Mouse (Mus musculus): ENCODE results near the gene Ksr1.
A peak's percentile ranks its signal among the peaks of the same experiment; 100 is the strongest.

The Ksr1 gene

GRCm38 (mm10) chr11:79146331-79146767 is at the start of gene Ksr1:
Gene Ksr1, minus strand, starts transcription at chr11:79146407.
- no peak for DNase-seq (ENCODE audit: extremely low read depth, low read depth, low spot score)

DNA sequence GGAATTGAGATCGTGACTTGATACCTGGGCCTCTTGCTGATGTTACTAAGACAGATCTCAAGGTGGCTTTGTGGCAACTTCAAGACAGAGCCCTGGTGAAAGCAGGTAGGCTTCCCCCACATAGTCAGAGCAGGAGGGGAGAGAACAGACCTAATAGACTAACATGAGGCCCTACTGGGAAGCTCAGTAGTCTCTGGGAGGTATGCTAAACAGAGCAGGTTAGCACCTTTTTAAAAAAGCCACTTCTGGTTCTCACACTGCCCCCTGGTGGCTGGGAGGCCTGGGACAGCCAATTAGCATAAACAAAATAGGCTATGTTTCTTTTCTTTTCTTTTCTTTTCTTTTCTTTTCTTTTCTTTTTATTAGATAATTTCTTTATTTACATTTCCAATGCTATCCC is 46.0 kb upstream of the Ksr1 start:
- DNase-seq (ENCODE audit: extremely low read depth, low read depth, low spot score) = no peak

DNA sequence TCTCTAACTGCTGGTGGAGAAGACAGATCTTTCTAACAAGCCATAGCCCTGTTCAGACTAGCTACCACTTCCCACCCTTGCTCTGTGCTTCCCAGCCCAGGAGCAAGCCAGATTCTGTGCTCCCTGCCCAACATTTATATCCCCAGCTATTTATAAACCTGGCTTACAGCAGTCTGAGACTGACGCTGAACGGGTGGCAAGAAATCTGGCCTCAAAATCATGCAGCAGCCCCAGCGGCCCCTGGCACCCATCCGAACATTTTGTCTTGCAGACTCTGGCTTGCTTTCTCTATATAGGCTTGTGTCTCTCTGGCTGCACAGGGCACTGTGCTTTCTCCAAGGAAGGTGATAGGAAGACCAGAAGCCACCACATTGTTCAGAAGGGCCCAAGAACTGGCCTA is 45.0 kb upstream of the Ksr1 start:
- DNase-seq (ENCODE audit: extremely low read depth, low read depth, low spot score) = no peak

GRCm38 (mm10) chr11:79190257-79190656 is 44.0 kb upstream of the Ksr1 start:
- no peak for DNase-seq (ENCODE audit: extremely low read depth, low read depth, low spot score)

- DNase-seq (ENCODE audit: extremely low read depth, low read depth, low spot score) = peak; percentile 39
Observed at GRCm38 (mm10) chr11:79188176-79188575, 42.0 kb upstream of the Ksr1 start.

DNA sequence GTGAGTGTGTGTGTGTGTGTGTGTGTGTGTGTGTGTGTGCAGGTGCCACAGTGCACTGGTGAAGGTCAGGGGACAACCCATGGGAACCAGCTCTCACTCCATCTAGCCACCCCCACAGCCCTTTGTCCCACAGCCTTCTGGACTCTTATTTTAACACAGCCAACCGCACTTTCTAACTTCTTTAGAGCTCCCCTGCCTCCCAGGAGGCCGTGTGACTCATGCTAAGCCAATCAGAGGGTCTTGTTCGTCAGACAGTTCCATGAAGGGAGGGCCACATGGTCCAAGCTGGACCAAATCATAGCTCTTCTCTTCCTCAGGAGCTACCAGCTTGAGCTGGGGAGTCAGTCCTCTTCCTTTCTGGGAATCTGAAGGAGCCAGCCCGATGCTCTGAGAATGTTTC is 41.1 kb upstream of the Ksr1 start:
- no peak for DNase-seq (ENCODE audit: extremely low read depth, low read depth, low spot score)

- no peak for DNase-seq (ENCODE audit: extremely low read depth, low read depth, low spot score)
Observed at GRCm38 (mm10) chr11:79185683-79186082, 39.5 kb upstream of the Ksr1 start.

DNA sequence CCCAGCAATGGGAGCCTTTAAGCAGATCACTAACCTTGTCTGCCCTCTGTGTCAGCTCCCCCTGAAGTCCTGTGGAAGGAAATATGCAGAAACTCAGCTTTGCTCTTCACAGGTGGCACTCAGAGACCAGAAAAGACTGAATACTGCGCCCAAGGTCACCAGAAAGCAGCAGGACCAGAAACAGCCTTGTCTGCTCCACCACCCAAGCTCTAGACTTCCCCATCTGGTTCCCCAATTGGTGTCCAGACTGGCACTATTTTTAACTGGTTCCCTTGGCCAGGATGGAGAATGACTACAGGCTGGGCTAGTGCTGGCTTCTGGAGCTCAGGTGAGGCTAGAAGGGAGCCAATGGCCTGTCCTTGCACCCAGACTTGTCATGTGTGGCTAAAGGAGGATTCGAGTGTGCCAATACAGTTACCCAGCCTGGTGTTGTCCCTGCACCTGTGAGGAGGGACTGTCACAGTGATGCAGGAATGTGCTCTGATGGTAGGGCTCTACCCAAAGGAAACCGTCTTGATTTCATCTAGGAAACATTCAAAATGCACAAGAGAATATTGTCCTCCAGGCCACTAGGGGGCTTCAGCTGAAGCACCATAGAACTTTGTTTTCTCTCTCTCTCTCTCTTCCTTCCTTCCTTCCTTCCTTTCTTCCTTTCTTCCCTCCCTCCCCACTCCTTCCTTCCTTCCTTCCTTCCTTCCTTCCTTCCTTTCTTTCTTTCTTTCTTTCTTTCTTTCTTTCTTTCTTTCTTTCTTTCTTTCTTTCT is 38.1 kb upstream of the Ksr1 start:
- no peak for DNase-seq (ENCODE audit: extremely low read depth, low read depth, low spot score)

GRCm38 (mm10) chr11:79183400-79183799 is 37.2 kb upstream of the Ksr1 start:
- DNase-seq (ENCODE audit: extremely low read depth, low read depth, low spot score) = no peak

DNA sequence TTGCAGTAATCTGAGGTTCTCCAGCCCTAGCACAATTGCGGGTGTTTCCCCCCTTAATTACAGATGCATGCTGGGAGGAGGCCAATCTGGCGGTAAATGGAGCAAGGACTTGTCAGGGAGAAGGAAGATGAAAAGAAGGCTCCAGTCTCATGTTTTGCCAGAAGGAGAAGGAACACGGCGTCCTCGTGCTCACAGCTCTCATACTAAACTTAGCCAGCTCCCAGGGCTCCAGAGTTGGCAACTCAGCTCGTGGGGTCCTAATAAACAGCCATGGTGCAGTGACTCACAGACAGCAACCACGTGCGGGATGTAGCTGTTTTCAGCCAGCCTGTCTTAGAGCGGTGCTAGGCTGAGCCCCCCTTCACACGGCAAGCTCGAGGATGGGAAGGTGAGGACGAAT is 36.7 kb upstream of the Ksr1 start:
- DNase-seq (ENCODE audit: extremely low read depth, low read depth, low spot score) = no peak

- DNase-seq (ENCODE audit: extremely low read depth, low read depth, low spot score) = no peak
Observed at GRCm38 (mm10) chr11:79181914-79182313, 35.7 kb upstream of the Ksr1 start.

DNA sequence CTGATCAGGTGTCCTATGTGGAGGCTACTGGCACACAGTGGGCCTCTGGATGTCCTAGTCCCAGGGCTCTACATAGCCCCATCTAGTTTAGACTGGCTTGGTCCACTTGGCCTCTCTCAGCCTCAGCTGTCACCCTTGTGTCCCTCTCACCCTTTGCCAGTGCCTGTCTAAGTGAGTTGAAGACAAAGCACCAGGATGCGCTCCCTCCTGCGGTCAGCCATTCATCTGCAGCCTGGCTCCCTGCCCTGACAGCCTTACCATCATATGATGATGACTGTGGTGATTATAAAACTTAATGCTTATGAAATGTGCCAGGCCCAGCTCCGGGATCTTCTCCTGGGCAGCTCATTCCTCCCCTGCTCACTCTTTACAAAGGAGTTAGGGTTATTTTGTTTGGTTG is 30.5 kb upstream of the Ksr1 start:
- DNase-seq (ENCODE audit: extremely low read depth, low read depth, low spot score) = no peak

GRCm38 (mm10) chr11:79172054-79172453 is 25.8 kb upstream of the Ksr1 start:
- no peak for DNase-seq (ENCODE audit: extremely low read depth, low read depth, low spot score)

- DNase-seq (ENCODE audit: extremely low read depth, low read depth, low spot score) = no peak
Observed at GRCm38 (mm10) chr11:79166582-79167300, 20.5 kb upstream of the Ksr1 start.

DNA sequence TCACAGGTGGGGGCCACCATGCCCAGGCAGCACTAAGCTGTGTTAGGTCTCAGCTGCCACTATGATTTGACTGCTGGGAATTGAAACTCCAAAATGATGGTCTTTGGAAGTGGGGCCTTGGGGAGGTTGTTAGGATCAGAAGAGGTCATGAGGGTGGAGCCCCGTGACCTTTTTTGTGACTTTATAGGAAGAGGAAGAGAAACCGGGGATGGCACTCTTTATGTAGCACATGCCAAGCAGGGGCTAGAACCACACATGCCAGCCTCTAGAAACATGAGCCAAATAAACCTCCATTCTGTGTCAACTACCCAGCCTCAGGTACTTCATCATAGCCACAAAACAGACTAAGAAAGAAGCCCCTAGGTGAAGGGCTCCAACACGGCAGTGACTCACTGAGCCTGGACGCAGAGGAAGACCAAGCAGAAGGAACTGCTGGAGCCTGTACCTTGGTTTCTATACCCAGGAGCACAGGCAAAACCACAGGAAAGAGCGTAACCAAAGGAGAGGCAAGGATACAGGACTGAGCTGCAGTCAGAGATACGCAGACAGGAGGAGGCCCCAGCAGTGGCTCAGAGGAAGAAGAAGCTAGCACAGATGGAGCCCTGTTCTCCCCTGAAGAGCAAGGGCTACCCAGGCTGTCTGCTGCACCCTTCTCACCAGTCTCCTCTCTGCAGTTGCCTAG is 15.0 kb upstream of the Ksr1 start:
- no peak for DNase-seq (ENCODE audit: extremely low read depth, low read depth, low spot score)

DNA sequence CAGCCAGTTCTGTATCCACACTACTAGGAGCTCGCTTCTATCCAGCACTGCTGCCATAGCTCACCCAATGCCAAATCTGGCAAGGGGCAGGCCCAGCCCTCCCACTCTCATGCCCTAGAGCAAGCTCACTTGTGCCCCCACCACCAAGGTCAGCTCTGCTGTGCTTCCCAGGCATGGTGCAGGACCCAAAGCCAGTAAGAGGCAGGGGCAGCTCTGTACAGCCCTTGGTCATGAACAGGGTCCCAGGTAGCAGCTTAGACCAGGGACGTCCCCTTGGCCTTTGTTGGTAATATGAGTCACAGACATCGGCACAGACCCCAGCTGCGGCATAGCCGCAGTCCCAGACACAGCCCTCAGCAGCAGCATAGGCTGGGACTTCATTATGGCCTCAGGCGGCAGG is 13.9 kb upstream of the Ksr1 start:
- no peak for DNase-seq (ENCODE audit: extremely low read depth, low read depth, low spot score)

DNA sequence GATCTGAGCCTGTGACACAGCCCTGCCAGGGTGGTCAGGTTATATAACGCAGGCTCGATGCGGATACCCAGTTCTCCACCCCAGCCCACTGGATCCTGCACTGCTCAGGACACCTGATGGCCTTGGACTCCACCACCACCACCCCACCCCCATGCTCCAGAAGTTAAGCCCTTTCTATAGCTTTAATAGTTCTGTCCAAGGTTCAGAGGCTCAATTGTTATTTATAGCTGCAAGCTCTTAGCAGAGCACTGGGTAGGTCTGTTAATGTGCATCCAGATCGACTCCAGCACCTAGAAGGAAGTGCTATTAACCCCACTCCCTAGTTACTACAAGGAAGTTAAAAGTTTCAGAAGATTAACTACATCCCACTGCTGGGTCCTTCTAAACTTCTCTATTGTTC is 11.5 kb upstream of the Ksr1 start:
- DNase-seq (ENCODE audit: extremely low read depth, low read depth, low spot score) = no peak

GRCm38 (mm10) chr11:79155348-79155747 is 9.1 kb upstream of the Ksr1 start:
- DNase-seq (ENCODE audit: extremely low read depth, low read depth, low spot score) = no peak

DNA sequence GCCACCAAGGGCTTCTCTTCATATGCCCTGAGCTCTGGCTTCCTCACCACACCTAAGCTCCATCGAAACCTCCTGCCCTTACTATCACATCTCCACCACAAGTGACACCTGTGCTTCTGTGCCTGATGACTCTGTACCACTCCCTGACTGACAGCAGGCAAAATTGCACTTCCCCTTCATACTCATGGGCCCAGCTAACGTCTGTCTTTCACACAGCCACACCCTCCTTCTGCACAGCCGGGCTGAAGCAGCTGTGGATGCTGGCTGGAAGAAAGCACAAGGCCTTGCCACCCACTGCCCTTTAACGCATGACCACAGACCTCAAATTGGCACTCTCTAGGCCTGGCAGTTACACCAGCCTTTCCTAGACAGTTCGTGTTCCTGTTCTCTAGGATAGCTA is 6.5 kb upstream of the Ksr1 start:
- no peak for DNase-seq (ENCODE audit: extremely low read depth, low read depth, low spot score)

DNA sequence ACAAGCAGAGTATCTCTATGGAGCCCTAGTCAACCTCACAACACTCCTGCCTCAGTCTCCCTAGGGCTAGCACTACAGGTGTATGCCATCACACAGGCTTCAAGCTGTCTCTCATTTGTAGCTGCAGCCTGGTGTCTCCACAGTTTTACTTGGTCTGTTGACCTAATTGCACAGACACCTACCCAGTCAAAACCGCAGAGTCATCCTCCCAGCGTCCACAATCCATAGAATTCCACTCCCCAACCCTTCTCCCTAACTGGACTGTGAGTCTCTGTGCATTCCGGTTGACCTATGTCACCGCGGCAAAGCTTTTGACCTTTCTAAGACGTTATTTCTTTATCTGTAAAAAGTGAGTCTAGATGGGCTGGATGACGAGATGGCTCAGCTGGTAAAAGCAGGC is 5.7 kb upstream of the Ksr1 start:
- no peak for DNase-seq (ENCODE audit: extremely low read depth, low read depth, low spot score)

- no peak for DNase-seq (ENCODE audit: extremely low read depth, low read depth, low spot score)
Observed at GRCm38 (mm10) chr11:79150301-79150700, 4.1 kb upstream of the Ksr1 start.

- DNase-seq (ENCODE audit: extremely low read depth, low read depth, low spot score) = no peak
Observed at GRCm38 (mm10) chr11:79149295-79149694, 3.1 kb upstream of the Ksr1 start.

All from fat pad, adult 2 months (tissue).